Mouse (Mus musculus) heart, adult 2 months (tissue): ENCODE data around the gene Foxf2.

ENCODE experiments used
- CTCF ChIP-seq: fragments of 200-600 bp; IDR thresholded peaks from 2 replicates; pipeline ENCODE4 v1.8.1; 2022; ENCODE audit warnings: antibody characterized with exemption, mild to moderate bottlenecking, moderate library complexity
- POLR2A ChIP-seq: fragments of 200-500 bp; IDR thresholded peaks from 2 replicates; pipeline ENCODE4 v1.6.1; 2011; ENCODE audit warnings: mild to moderate bottlenecking, low read depth, low read length, control low read depth; ENCODE audit not compliant: insufficient read depth

DNA sequence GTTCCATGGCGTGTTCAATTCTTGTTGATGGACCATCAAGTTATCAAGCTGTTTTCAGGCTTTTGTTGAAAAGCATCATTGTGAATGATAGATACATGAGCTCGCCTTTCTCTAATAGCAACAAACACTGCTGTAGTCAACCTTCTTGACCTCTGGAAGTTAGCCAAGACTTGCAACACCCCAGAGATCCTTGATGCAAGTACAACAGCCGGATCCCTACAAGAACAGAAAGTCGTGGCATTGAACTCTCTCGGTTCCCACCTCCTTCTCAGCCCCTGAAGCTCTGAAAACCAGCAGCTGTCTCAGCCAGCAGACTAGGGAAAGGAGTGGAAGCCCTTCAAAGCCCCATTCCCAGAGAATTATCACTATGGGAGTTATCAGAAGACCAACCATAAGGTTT lies 38.3 kb upstream of the Foxf2 start:
- TF ChIP-seq POLR2A = no peak
- TF ChIP-seq CTCF = no peak
